Mouse (Mus musculus) embryonic facial prominence, embryonic 11.5 days (tissue): Measurements from ENCODE around the gene Zfp800. TPM values are rescaled to one million over a fixed set of nuclear protein-coding genes. Genes with fewer than 3 reads are reported as not detected.

ENCODE experiments used
- ATAC-seq: fragments of 200-750 bp; cut with Nextera tagmentation; replicated peaks from 2 replicates; pipeline ENCODE4 v1.8.0; 2017; ENCODE audit warnings: low read depth; ENCODE audit not compliant: insufficient number of reproducible peaks, low FRiP score, low TSS enrichment
- DNase-seq: peaks from one replicate; pipeline ENCODE4 v3.0.0-alpha.2; 2015; ENCODE audit warnings: low spot score
- H3K27ac ChIP-seq: fragments of 300-500 bp; sonication (generic); replicated peaks from 2 replicates; pipeline ENCODE4 v1.5.1; 2014; ENCODE audit warnings: mild to moderate bottlenecking, low read depth, low read length, control low read depth
- H3K27me3 ChIP-seq: fragments of 300-500 bp; sonication (generic); 2 replicates; pipeline ENCODE4 v1.6.1; 2014; ENCODE audit warnings: mild to moderate bottlenecking, low read length, moderate library complexity, mixed read lengths; ENCODE audit not compliant: control insufficient read depth, insufficient read depth
- H3K36me3 ChIP-seq: fragments of 300-500 bp; sonication (generic); replicated peaks from 2 replicates; pipeline ENCODE4 v1.6.1; 2014; ENCODE audit warnings: low read depth, mild to moderate bottlenecking, low read length, moderate library complexity, mixed read lengths; ENCODE audit not compliant: control insufficient read depth, insufficient read depth
- H3K4me1 ChIP-seq: fragments of 300-500 bp; sonication (generic); 2 replicates; pipeline ENCODE4 v1.6.1; 2014; ENCODE audit warnings: low read length, mixed read lengths; ENCODE audit not compliant: control insufficient read depth, insufficient read depth
- H3K4me2 ChIP-seq: fragments of 300-500 bp; sonication (generic); 2 replicates; pipeline ENCODE4 v1.6.1; 2014; ENCODE audit warnings: low read depth, mild to moderate bottlenecking, control low read depth, low read length, moderate library complexity
- H3K4me3 ChIP-seq: fragments of 300-500 bp; sonication (generic); 2 replicates; pipeline ENCODE4 v1.5.1; 2014; ENCODE audit warnings: low read depth, low read length, control low read depth
- H3K9ac ChIP-seq: fragments of 300-500 bp; sonication (generic); replicated peaks from 2 replicates; pipeline ENCODE4 v1.6.1; 2014; ENCODE audit warnings: mild to moderate bottlenecking, control low read depth, low read length
- H3K9me3 ChIP-seq: fragments of 300-500 bp; sonication (generic); replicated peaks from 2 replicates; pipeline ENCODE4 v1.6.1; 2016; ENCODE audit warnings: mild to moderate bottlenecking, low read length, inconsistent platforms, mixed read lengths; ENCODE audit not compliant: control insufficient read depth
- WGBS: fragments of 180-500 bp; shearing (Covaris S2); extraction: QIAGEN DNeasy Blood & Tissue Kit; methylation state at CpG from one replicate; pipeline ENCODE4 v1.1.7; 2014; 5-methylcytosine and 5-hydroxymethylcytosine counted together
- polyA plus RNA-seq: library from polyadenylated mRNA; unstranded; fragments of >200 nt; fragmentation: Nextera tagmentation; extraction: Ambion mirVana; gene quantifications from 2 replicates; pipeline ENCODE4 v1.2.1, GENCODE M21; 2014

Gene Zfp800
- polyA plus RNA-seq, 1 experiment from 2014 or later, result 20.2 TPM

- ATAC-seq (no peak), DNase-seq (no peak)
- no peak overlapping the region for H3K4me2 ChIP-seq
- no peaks in the 10 kb centered on the region for H3K27me3 ChIP-seq
- H3K27ac ChIP-seq, result no peak overlapping the region
- WGBS, result 19% methylated on average over 8 of the region's 8 CpGs
- H3K4me3 ChIP-seq, result no peak overlapping the region
- no peaks in the 10 kb centered on the region for H3K4me1 ChIP-seq
- no peak overlapping the region for H3K9ac ChIP-seq
- H3K36me3 ChIP-seq, result no peaks in the 10 kb centered on the region
- H3K9me3 ChIP-seq, result no peaks in the 10 kb centered on the region
These were observed 101.5 kb downstream of the Zfp800 start for GRCm38 (mm10) chr6:28296306-28296705.

- Histone ChIP-seq H3K4me2 (no peak overlapping the region), H3K27me3 (no peaks in the 10 kb centered on the region), H3K9ac (no peak overlapping the region), H3K4me1 (no peaks in the 10 kb centered on the region), H3K4me3 (no peak overlapping the region), H3K27ac (no peak overlapping the region), H3K9me3 (no peaks in the 10 kb centered on the region), H3K36me3 (no peaks in the 10 kb centered on the region)
- ATAC-seq, result no peak
- 63% methylated on average over 7 of the region's 7 CpGs for WGBS
- DNase-seq, result no peak
These were observed 102.2 kb downstream of the Zfp800 start for GRCm38 (mm10) chr6:28295581-28295980.

GRCm38 (mm10) chr6:28292810-28293209 lies 105.0 kb downstream of the Zfp800 start:
- no peak for ATAC-seq
- Histone ChIP-seq H3K9ac (no peak overlapping the region), H3K4me2 (no peak overlapping the region), H3K27me3 (no peaks in the 10 kb centered on the region), H3K36me3 (no peaks in the 10 kb centered on the region), H3K4me3 (no peak overlapping the region), H3K9me3 (no peaks in the 10 kb centered on the region), H3K27ac (no peak overlapping the region), H3K4me1 (no peaks in the 10 kb centered on the region)
- DNase-seq, result no peak
- WGBS, result 87% methylated on average over 6 of the region's 6 CpGs

GRCm38 (mm10) chr6:28279886-28280285 lies 117.9 kb downstream of the Zfp800 start:
- 60% methylated on average over 2 of the region's 2 CpGs for WGBS
- no peaks in the 10 kb centered on the region for H3K4me1 ChIP-seq
- no peak for DNase-seq
- no peak overlapping the region for H3K9ac ChIP-seq
- H3K4me2 ChIP-seq, result no peak overlapping the region
- H3K36me3 ChIP-seq, result no peaks in the 10 kb centered on the region
- ATAC-seq, result no peak
- no peak overlapping the region for H3K27ac ChIP-seq
- H3K27me3 ChIP-seq, result no peaks in the 10 kb centered on the region
- no peak overlapping the region for H3K4me3 ChIP-seq
- H3K9me3 ChIP-seq, result no peaks in the 10 kb centered on the region

- Histone ChIP-seq H3K4me2 (peak overlapping the region; percentile 94), H3K27ac (no peak overlapping the region; the same call in 1 of the 2 replicates), H3K4me1 (no peaks in the 10 kb centered on the region), H3K9ac (peak overlapping the region; percentile 74), H3K36me3 (no peaks in the 10 kb centered on the region; the same call in 1 of the 2 replicates), H3K9me3 (no peaks in the 10 kb centered on the region), H3K27me3 (no peaks in the 10 kb centered on the region), H3K4me3 (peak overlapping the region; percentile 90)
- no peak for DNase-seq
- WGBS, result under 1% methylated on average over 29 of the region's 29 CpGs
- peak; percentile 61 for ATAC-seq
These were observed 135.6 kb downstream of the Zfp800 start for GRCm38 (mm10) chr6:28262198-28262621.

- Histone ChIP-seq H3K4me2 (peak overlapping the region; percentile 94), H3K4me1 (no peaks in the 10 kb centered on the region), H3K9me3 (no peaks in the 10 kb centered on the region), H3K27ac (peak overlapping the region; percentile 56), H3K4me3 (peak overlapping the region; percentile 90), H3K36me3 (no peaks in the 10 kb centered on the region; the same call in 1 of the 2 replicates), H3K27me3 (no peaks in the 10 kb centered on the region), H3K9ac (peak overlapping the region; percentile 74)
- WGBS, result under 1% methylated on average over 102 of the region's 131 CpGs
- peak; percentile 98 for ATAC-seq
- peak; percentile 86 for DNase-seq
These were observed 136.3 kb downstream of the Zfp800 start for GRCm38 (mm10) chr6:28261307-28262197.

- under 1% methylated on average over 64 of the region's 64 CpGs for whole genome bisulfite sequencing
- Histone ChIP-seq H3K9me3 (no peaks in the 10 kb centered on the region), H3K27ac (0 out of 2 replicates have a peak overlapping the region, but pooled peaks have one; percentile 56), H3K36me3 (no peaks in the 10 kb centered on the region; the same call in 1 of the 2 replicates), H3K4me1 (no peaks in the 10 kb centered on the region), H3K4me2 (peak overlapping the region; percentile 94), H3K9ac (peak overlapping the region; percentile 74), H3K27me3 (no peaks in the 10 kb centered on the region), H3K4me3 (peak overlapping the region; percentile 90)
- DNase-seq (peak; percentile 36), ATAC-seq (peak; percentile 56)
These were observed 137.2 kb downstream of the Zfp800 start for GRCm38 (mm10) chr6:28260425-28261191.
